21 mouse cellular contexts compared by ENCODE assay signal in the genomic region with DNA sequence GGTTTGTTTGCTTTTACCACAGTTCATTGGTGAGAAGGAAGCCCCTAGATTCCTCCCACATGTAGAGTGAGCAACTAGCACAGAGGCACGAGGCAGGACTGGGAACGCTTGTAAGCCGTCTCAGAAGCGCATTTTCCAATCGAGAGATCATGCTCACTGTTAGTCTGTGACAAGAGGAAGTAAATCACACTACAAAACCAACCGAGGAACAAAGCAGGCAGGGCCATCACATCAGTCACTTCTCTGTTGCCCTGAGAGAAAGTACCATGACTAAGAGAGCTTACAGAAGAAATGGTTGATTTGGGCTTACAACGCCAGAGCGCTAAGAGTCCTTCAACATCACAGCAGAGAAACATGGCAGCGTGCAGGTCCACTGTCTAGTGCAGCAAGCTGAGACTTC.
DNase-seq lines count a peak whose midpoint lies in the region.
"Had no signal": no experiment of that assay in that cellular context is flagged by ENCODE, and none has a peak within 500 bp of the region (broad histone marks: within the 10 kb centered on the region; RNA-seq: fewer than 3 reads in every experiment).

No protein-coding gene starts in this region.

- DNase-seq in heart, adult 11 months, result peak; percentile 86
- no peak for DNase-seq in heart, postnatal 10 days
- DNase-seq in thymus, postnatal 0 days (ENCODE audit: low spot score), result peak; percentile 34
- no peak for DNase-seq in thymus, postnatal 25 days
- no peak for DNase-seq in ovary, postnatal 14 days (ENCODE audit: low spot score)
- DNase-seq in adrenal gland, adult 18-20 months (ENCODE audit: low spot score in 2 of 2), result no peak
- DNase-seq in frontal cortex, postnatal 10 days (ENCODE audit: low spot score in 2 of 2), result no peak
- DNase-seq: cerebellum, adult 8-10 months; gastrocnemius, postnatal 25 days; heart, postnatal 36 days; kidney, adult 18-20 months; kidney, postnatal 4 days; liver, embryonic 13.5 days; lung, adult 2 months; lung, postnatal 14 days; right cerebral cortex, postnatal 14 days had no signal

- H3K79me2 ChIP-seq in macrophage (ENCODE audit: inconsistent target), result no peaks in the 10 kb centered on the region

- H3K36me3 ChIP-seq in macrophage (ENCODE audit: inconsistent target), result no peaks in the 10 kb centered on the region
- H3K36me3 ChIP-seq: embryonic facial prominence, embryonic 15.5 days; liver, embryonic 13.5 days; midbrain, embryonic 10.5 days; neural tube, embryonic 15.5 days had no signal

- WGBS in macrophage (ENCODE audit: missing documents), result 28% methylated on average over 9 of the region's 9 CpGs

- peak overlapping the region; percentile 73 for H3K27ac ChIP-seq in macrophage
- H3K27ac ChIP-seq: embryonic facial prominence, embryonic 15.5 days; hindbrain, embryonic 14.5 days; liver, embryonic 13.5 days; midbrain, embryonic 10.5 days; neural tube, embryonic 15.5 days had no signal

- intact Hi-C loops in heart, postnatal 10 days (cut with DNase I), result no loop called here

- no peak overlapping the region for H3K4me3 ChIP-seq in macrophage (ENCODE audit: inconsistent target)
- H3K4me3 ChIP-seq: embryonic facial prominence, embryonic 15.5 days; liver, embryonic 13.5 days; midbrain, embryonic 10.5 days; neural tube, embryonic 15.5 days had no signal

Comparison
In these comparisons a context has a peak if more than half of its experiments do, and no peak if none do; other contexts are left out.
1. DNase-seq: peak in heart, adult 11 months (single experiment) and thymus, postnatal 0 days (single experiment); none in heart, postnatal 10 days (0 of 2), thymus, postnatal 25 days (single experiment), ovary, postnatal 14 days (single experiment), adrenal gland, adult 18-20 months (0 of 2) and frontal cortex, postnatal 10 days (0 of 2).